Mouse (Mus musculus) liver, postnatal 0 days (tissue): Measurements from ENCODE around the gene Strbp. TPM values are rescaled to one million over a fixed set of nuclear protein-coding genes. Genes with fewer than 3 reads are reported as not detected.

Source experiments
- ATAC-seq: fragments of 200-750 bp; cut with Nextera tagmentation; 2 replicates; pipeline ENCODE4 v1.8.0; 2017; ENCODE audit warnings: mild to moderate bottlenecking, moderate library complexity
- DNase-seq: peaks from one replicate; pipeline ENCODE4 v3.0.0-alpha.2; 2016
- H3K27ac ChIP-seq: fragments of 300-500 bp; sonication (generic); 2 replicates; pipeline ENCODE4 v1.5.1; 2014; ENCODE audit warnings: antibody characterized with exemption, moderate library complexity, mild to moderate bottlenecking, low read depth
- H3K27me3 ChIP-seq: fragments of 300-500 bp; sonication (generic); 2 replicates; pipeline ENCODE4 v1.6.1; 2014; ENCODE audit warnings: low read length, control low read depth, mixed read lengths; ENCODE audit not compliant: insufficient read depth
- H3K36me3 ChIP-seq: fragments of 300-500 bp; sonication (generic); replicated peaks from 2 replicates; pipeline ENCODE4 v1.6.1; 2014; ENCODE audit warnings: mild to moderate bottlenecking, control low read depth, low read length, moderate library complexity, mixed read lengths; ENCODE audit not compliant: insufficient read depth
- H3K4me1 ChIP-seq: fragments of 300-500 bp; sonication (generic); 2 replicates; pipeline ENCODE4 v1.6.1; 2014; ENCODE audit warnings: antibody characterized with exemption, mild to moderate bottlenecking, control low read depth; ENCODE audit not compliant: insufficient read depth
- H3K4me2 ChIP-seq: fragments of 300-500 bp; sonication (generic); 2 replicates; pipeline ENCODE4 v1.6.1; 2014; ENCODE audit warnings: low read depth, mild to moderate bottlenecking, low read length, moderate library complexity, mixed read lengths
- H3K4me3 ChIP-seq: fragments of 300-500 bp; sonication (generic); 2 replicates; pipeline ENCODE4 v1.5.1; 2014; ENCODE audit warnings: low read depth, low read length
- H3K9ac ChIP-seq: fragments of 300-500 bp; sonication (generic); replicated peaks from 2 replicates; pipeline ENCODE4 v1.6.1; 2014; ENCODE audit warnings: mild to moderate bottlenecking, moderate library complexity
- H3K9me3 ChIP-seq: fragments of 300-500 bp; sonication (generic); 2 replicates; pipeline ENCODE4 v1.6.1; 2016; ENCODE audit warnings: mild to moderate bottlenecking, control low read depth, low read length, mixed read lengths
- CTCF ChIP-seq: sonication (generic); IDR thresholded peaks from 2 replicates; pipeline ENCODE4 v1.5.1; 2016; ENCODE audit warnings: antibody characterized with exemption, low read depth
- EP300 ChIP-seq: IDR thresholded peaks from 2 replicates; pipeline ENCODE4 v1.6.1; 2016; ENCODE audit warnings: antibody characterized with exemption, low read depth, mild to moderate bottlenecking
- WGBS: fragments of 180-500 bp; shearing (Covaris S2); extraction: QIAGEN DNeasy Blood & Tissue Kit; methylation state at CpG from one replicate; pipeline ENCODE4 v1.1.7; 2014; ENCODE audit not compliant: insufficient replicate concordance; 5-methylcytosine and 5-hydroxymethylcytosine counted together
- polyA plus RNA-seq: library from polyadenylated mRNA; unstranded; fragments of >200 nt; fragmentation: Nextera tagmentation; extraction: Ambion mirVana; gene quantifications from 2 replicates; pipeline ENCODE4 v1.2.1, GENCODE M21; 2015

Strbp gene
- polyA plus RNA-seq, 1 experiment from 2014 or later: 14.6 TPM

- Histone ChIP-seq H3K4me3 (no peak overlapping the region), H3K36me3 (no peaks in the 10 kb centered on the region), H3K27ac (no peak overlapping the region), H3K27me3 (no peaks in the 10 kb centered on the region), H3K9ac (no peak overlapping the region), H3K9me3 (no peaks in the 10 kb centered on the region), H3K4me2 (no peak overlapping the region), H3K4me1 (no peaks in the 10 kb centered on the region)
- TF ChIP-seq CTCF (no peak), EP300 (no peak)
- WGBS: 81% methylated on average over 7 of the region's 7 CpGs
- no peak for ATAC-seq
- DNase-seq: no peak
Measured at GRCm38 (mm10) chr2:37682197-37682811, 21.4 kb downstream of the Strbp start.

GRCm38 (mm10) chr2:37651086-37651485 lies 52.6 kb downstream of the Strbp start:
- Histone ChIP-seq H3K27ac (no peak overlapping the region), H3K9ac (no peak overlapping the region), H3K4me3 (no peak overlapping the region), H3K4me1 (no peaks in the 10 kb centered on the region), H3K9me3 (no peaks in the 10 kb centered on the region), H3K36me3 (no peaks in the 10 kb centered on the region), H3K27me3 (no peaks in the 10 kb centered on the region), H3K4me2 (no peak overlapping the region)
- no peak for DNase-seq
- no peak for ATAC-seq
- no peak for TF ChIP-seq EP300
- no peak for TF ChIP-seq CTCF
- WGBS: 63% methylated on average over 1 of the region's 1 CpGs

- 73% methylated on average over 2 of the region's 2 CpGs for WGBS
- Histone ChIP-seq H3K4me3 (no peak overlapping the region), H3K27ac (no peak overlapping the region), H3K4me1 (no peaks in the 10 kb centered on the region), H3K27me3 (no peaks in the 10 kb centered on the region), H3K4me2 (no peak overlapping the region), H3K9ac (no peak overlapping the region), H3K36me3 (no peaks in the 10 kb centered on the region), H3K9me3 (no peaks in the 10 kb centered on the region)
- DNase-seq (no peak), ATAC-seq (peak; percentile 67)
- no peak for TF ChIP-seq EP300
- TF ChIP-seq CTCF: no peak
Measured at GRCm38 (mm10) chr2:37649590-37649989, 54.1 kb downstream of the Strbp start.

- Histone ChIP-seq H3K27me3 (no peaks in the 10 kb centered on the region), H3K4me1 (no peaks in the 10 kb centered on the region), H3K36me3 (no peaks in the 10 kb centered on the region), H3K27ac (no peak overlapping the region), H3K4me2 (no peak overlapping the region), H3K4me3 (no peak overlapping the region), H3K9me3 (no peaks in the 10 kb centered on the region), H3K9ac (no peak overlapping the region)
- no peak for ATAC-seq
- 89% methylated on average over 1 of the region's 1 CpGs for WGBS
- DNase-seq: no peak
- TF ChIP-seq EP300 (no peak), CTCF (no peak)
Measured at GRCm38 (mm10) chr2:37648966-37649365, 54.7 kb downstream of the Strbp start.

- no peak overlapping the region for H3K4me2 ChIP-seq
- no peak for ATAC-seq
- no peak overlapping the region for H3K9ac ChIP-seq
- no peak overlapping the region for H3K4me3 ChIP-seq
- no peak for DNase-seq
- no peaks in the 10 kb centered on the region for H3K9me3 ChIP-seq
- no peak overlapping the region for H3K27ac ChIP-seq
- 77% methylated on average over 2 of the region's 2 CpGs for WGBS
- H3K36me3 ChIP-seq: peaks cover 6% of the 10 kb centered on the region; the same call in 1 of the 2 replicates
- TF ChIP-seq CTCF (no peak), EP300 (no peak)
- H3K4me1 ChIP-seq: no peaks in the 10 kb centered on the region
- no peaks in the 10 kb centered on the region for H3K27me3 ChIP-seq
Measured at GRCm38 (mm10) chr2:37623343-37623742, 80.3 kb downstream of the Strbp start.

- Histone ChIP-seq H3K4me1 (no peaks in the 10 kb centered on the region), H3K27ac (peak overlapping the region; percentile 31), H3K27me3 (no peaks in the 10 kb centered on the region), H3K9ac (no peak overlapping the region), H3K4me2 (no peak overlapping the region), H3K4me3 (no peak overlapping the region), H3K36me3 (no peaks in the 10 kb centered on the region; the same call in 1 of the 2 replicates), H3K9me3 (no peaks in the 10 kb centered on the region)
- DNase-seq: no peak
- ATAC-seq: peak; percentile 91
- TF ChIP-seq CTCF (no peak), EP300 (no peak)
Measured at GRCm38 (mm10) chr2:37587919-37588318, 115.7 kb downstream of the Strbp start.
